Mouse (Mus musculus) retina, postnatal 1 day (tissue): ENCODE measurements around the gene Neurl1b.

Source experiments
- DNase-seq: peaks from one replicate; pipeline ENCODE4 v3.0.0-alpha.2; 2012

Neurl1b gene

DNA sequence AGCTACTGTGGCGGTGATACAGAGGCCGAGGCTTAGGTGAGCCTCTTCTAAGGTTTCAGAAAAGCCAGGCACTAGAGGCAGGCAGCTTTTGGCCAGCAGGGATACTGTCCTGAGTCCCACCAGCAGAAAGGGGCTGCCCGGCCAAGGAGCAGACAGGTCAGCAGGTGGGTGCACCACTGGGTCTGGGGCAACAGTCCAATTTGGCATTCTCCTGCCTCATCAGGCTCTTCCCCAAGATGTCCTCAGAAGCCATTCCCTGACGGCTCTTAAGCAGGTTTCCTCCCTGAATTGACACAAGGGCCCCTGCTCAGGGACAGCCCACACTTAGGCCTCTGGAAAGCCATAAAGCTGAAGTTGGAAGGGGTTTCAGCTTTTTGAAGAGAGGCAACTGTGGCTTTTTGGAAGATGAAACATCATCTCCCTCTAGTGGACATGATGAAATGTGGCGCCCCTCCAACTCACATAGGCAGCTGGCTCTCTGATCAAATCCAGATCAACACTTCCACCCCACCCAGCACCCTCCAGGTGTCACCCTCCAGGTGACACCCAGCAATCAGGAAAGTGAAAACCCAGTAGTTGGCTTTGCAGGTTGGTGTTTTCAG is 37.8 kb downstream of the Neurl1b start:
- peak; percentile 69 for DNase-seq

DNA sequence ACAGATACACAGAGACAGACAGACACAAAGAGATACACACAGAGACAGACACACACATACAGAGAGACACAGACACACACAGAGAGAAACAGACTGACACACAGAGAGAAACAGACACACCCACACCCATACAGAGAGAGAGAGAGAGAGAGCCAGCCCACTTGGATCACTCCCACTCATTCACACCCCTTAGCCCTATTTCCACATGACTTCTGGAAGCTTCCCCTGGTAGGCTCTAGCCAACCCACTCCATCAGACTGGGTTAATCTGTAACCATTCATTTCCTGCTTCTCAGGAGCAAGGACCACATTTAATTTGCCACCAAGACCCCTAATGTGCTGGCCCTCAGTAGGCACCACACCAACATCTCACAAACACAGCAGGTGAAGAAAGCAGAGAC is 42.9 kb downstream of the Neurl1b start:
- DNase-seq = no peak

DNA sequence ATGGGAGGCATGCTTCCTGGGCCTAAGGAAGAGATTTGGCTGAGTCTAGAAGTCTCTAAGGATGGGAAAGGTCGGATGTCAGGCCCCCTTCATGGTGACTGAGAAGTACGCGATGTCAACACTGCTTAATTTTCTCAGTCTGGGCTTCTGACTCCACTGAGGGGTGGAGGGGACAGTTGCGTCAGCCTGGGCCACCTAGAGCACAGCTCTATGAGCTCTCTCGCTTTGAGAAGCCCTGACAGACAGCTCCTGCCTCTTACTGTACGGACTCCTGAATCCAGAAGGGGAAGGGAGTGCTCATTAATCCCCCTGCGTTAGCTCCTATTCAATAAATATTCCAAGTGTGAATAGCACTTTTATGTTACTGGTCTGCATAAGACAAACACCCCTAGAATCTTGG is 43.4 kb downstream of the Neurl1b start:
- no peak for DNase-seq

DNA sequence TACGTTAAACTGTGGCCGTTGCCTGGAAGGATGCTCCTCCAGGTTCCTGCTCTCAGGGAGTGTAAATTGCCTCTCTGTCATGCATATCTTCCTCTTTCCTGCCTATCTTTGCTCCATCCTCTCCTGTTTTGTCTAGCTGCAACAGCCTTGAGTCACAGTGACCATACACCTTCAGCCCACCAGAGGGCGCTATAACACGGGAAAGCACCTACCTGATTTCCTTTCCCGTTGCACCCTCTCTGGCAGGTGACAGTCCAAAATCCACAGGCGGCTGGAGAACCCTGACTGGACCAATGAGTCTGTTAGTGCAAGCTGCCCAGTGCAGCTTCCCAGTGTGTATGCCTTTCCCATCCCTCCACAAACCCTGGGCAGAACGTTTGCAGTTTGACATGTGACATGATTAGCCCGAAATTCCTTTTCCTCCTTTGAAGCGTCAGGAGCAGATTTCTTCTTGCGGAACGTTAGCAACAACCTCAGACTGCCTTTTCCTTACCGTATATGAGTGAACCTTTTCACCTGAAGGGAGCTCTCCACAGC is 48.1 kb downstream of the Neurl1b start:
- peak; percentile 81 for DNase-seq

DNA sequence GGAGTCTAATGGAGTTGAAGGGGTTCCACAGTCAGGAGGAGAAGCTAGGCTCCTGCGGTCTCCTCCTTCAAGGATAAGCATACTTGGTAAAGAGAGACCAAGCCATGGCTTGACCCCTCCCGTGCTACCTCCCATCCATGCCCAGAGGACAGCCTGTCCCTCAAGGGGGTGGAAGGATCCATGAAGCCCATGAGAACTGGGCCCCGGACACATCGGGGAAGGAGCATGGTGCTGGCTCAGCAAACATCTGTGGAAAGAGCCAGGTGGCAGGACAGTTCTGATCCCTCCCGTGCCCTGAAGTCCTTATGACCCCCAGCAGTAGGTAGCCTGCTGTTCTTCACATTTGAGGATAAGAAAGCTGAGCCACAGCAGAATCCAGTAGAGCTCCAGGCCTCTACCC is 48.8 kb downstream of the Neurl1b start:
- no peak for DNase-seq

DNA sequence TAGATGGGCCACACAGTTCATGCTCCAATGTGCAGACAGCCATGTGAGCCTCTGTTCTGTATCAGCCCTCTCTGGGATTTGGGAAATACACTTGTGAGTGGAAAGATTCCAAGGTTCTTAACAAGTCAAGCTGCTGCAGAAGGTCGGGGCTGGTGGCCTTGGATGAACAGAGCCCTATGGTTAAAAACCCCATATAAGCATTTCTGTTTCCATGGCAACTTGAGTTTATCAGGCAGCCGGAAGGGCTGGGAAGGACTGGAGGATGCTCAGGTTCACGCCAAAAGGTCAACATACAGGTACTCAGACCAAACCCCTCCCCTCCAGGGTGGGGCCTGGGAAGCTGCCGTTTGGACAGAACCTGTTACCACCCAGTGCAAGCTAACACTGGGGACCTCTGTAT is 49.4 kb downstream of the Neurl1b start:
- DNase-seq = no peak

DNA sequence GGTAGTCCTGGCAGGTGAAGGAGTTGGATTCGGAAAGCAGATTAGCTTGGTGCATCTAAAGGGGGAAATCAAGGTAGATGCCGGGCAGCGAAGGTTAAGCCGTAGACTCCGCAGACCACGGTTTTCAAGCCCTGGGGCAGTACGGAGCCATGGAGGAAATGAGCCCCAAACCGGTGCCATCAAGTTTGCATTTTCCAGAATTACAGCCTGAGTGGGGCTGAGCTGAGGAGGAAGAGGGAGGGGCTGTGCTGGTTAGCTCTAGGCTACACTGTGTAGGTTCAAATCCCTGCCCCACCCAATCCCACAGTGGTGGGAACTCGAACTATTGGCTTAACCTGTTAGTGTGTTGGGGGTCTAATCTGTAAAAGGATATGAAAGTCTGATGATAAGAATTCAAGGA is 49.9 kb downstream of the Neurl1b start:
- no peak for DNase-seq

DNA sequence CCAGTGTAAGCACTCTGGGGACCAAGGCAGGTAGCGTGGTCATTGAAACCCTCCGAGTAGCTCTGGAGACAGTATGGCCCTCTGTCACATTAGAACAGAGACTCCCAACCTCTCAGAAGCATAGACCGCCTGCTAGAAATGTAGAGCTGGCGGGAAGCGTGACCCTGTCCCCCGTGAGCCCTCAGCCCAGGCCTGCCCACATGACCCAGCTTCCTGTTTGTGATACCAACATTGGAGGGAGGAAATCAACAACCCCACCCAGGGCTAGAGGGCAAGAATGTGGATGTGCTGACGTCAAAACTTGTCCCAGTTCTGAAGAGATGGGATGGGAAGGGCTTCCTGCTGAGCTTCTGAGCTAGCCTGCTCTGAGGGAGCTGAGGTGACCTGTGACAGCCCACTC is 50.3 kb downstream of the Neurl1b start:
- DNase-seq = no peak

DNA sequence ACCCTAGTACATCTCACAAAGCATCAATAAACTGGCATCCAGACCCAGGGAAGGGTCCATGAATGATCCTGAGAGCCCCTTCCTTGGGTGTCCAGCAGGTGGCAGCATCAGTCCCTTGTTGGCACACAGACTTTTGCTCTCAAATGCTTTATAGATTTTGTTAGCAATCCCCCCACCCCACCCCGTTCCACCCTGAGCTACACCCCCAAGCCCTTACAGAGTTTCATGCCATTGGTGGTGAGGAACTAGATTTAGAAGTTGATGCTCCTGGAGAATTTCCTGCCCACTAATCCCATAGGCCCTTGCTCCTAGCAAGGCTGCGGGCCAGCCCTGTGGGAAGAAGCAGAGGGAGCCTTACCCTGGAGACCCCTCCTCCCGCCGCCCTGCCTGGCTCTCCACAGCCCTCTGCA is 52.1 kb downstream of the Neurl1b start:
- peak; percentile 82 for DNase-seq

DNA sequence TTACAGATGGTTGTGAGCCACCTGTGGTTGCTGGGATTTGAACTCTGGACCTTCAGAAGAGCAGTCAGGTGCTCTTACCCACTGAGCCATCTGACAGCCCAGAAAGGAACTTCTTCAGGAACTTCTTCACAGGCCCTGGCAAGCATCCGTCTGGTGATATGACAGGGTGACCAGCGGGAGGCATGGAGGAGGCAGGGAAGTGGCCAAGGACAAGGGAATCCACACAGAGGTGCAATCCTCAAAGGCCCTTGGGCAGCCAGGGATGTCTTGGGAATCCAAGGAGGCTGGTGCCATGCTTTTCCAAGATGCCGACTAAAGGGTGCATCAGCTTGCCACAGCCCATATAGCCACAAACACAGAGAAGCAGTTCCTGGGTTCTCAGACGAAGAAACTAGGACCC is 53.0 kb downstream of the Neurl1b start:
- DNase-seq = no peak

DNA sequence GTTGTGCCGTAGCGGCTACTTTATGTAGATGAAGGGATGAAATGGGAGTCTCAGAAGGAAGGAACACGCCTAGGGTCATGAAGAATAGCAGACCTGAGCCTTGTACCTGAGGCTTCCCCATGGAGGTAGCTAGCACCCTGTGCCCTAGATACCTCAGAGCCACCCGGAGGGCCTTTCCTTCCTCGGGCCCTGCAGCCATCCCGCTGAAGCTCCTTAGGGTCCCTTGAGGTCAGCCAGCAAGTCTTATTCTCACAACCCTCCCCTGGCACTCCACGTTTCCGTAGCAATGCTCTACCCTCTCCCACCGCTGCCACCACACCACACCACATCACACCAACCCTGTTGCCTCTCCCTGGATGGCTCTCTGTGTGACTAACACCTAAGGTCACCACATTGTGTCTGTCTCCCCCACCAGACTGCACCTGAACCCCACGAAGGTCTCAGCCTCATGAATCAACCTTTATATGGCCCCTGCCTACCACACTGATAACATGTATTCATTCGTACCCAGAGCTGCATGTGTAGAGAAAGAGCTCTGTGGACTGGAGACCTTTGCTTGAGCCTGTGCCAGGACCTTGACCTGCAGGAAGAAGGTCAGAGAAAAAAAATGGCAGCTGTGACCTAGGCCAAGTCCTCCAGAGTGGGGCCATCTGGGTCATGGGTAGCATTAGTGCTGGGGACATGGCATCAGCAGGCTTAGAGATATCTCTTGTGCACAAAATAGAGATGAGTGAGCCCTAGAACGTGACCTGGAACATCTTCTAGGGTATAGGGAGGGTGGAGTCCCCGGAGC is 53.7 kb downstream of the Neurl1b start:
- DNase-seq = no peak

DNA sequence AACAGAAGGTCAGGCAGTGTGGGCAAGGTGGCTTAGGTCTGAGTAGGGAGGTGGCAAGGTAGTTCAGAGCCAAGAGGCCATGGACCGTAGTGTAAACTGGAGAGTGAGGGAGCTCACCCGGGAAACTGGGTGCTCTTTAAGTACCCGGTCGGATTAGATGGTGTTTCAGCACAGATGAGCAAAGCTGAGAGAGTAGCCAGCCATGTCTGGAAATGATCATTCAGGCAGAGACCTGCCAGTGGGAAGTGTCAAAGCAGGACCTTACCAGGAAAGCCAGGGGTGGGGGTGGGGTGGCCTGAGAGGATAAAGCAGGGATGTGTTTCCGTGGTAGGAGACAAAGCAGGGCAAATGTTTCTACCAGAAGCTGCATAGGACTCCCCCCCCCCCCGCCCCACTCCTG is 62.2 kb downstream of the Neurl1b start:
- DNase-seq = no peak

DNA sequence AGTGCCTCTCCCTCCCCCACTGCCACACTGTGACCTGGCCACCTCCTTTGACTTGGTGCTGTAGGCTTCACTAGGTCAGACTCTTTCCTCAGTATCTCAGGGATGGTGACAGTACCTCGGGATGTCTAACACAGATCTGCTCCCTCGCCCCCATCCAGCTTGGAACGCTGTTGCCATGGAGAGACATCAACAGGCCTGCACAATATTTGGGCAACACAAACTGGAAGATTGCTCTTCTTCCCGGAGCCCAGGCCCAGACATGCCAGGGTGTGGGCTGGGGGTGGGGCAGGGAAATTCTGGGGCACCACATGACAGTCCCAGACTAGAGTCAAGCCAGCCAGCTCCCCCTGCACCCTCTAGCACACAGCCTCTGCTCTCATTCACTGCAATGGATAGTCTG is 64.0 kb downstream of the Neurl1b start:
- no peak for DNase-seq

DNA sequence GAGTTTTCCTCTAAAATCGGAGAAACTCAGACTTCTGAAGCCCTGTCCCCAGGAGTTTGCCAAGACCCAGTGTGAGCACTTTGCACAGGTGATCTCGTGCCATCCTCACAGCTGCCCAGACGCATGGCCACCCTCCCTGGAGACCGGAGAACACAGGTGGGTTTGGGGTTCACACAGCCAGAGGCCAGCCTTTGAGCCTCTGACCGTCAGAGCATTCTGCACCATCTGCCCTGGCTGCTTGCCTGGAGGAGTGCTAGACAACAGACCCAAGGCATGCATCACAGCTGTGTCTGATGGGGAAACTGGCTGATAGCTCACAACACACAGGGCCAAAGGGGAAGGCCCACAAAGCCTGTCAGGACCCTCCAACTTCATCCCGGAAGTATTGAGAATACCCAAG is 65.0 kb downstream of the Neurl1b start:
- no peak for DNase-seq

DNA sequence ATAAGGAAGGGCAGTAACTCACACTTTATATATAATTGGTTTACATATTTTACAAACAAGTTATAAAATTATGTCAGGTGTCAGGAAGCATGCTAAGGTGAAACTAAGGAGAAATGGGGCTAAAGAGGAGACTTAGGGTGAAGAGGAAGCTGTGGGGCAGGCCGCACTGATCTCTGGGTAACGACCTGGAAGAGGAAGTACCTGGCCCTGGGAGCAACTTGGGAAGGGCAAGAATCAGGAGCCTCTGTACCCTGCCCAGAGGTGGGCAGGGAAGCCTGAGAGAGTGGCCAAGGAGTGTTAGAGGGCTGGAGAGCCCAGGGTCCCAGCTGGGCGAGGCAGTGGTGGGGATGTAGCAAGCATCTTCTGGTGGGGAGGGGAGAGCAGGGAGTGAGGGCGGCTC is 66.3 kb downstream of the Neurl1b start:
- no peak for DNase-seq

DNA sequence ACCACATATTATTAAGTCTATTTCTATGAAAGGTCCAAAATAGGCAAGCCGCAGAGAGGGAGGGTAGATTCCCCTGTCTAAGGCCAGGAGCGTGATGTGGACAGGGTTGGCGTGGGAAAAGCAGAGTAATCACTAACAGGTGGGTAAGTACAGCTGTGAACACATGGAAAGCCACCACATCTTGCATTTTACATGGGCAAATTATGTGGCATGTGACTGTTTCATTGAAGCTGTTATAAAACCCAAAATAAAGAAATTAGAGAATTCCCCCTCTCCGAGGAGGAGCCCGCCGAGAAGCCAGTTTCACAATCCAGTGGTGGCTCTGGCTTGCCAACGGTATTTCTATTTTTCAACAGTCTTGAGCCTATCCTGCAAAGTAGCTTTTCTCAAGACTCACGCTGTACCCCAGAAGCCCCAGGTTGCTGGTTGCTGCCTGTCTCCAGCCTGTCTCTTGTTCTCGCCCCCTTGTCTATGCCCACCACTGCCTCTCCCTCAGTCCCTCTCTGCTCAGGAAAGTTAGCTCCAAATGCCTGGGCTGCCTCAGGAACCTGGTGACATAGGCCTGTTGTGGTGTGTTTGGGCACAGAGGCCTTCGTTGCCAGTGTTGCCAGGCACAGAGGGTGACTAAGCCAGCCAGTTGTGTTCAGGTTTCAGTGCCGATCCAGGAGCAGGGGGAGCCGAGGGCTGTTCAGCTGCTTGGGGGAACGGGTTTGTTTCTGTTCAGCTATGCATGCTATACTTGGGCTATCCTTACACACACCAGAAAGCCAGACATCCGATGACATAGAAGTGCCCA is 70.2 kb downstream of the Neurl1b start:
- no peak for DNase-seq

DNA sequence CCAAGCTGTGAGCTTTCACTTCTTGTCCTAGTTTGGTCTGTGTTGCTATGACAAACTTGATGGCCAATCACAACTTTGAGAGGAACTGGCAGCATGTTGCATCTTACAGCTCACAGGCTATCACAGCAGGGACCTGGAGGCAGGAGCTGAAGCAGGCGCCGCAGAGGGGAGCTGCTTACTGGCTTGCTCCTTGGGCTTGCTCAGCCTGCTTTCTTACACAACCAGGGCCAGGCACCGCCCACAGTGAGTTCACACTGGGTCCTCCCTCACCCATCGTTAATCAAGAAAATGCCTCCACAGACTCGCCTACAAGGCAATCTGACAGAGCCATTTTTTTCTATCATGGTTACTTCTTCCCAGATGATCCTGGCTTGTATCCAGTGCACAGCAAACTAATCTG is 72.6 kb downstream of the Neurl1b start:
- DNase-seq = peak; percentile 37

DNA sequence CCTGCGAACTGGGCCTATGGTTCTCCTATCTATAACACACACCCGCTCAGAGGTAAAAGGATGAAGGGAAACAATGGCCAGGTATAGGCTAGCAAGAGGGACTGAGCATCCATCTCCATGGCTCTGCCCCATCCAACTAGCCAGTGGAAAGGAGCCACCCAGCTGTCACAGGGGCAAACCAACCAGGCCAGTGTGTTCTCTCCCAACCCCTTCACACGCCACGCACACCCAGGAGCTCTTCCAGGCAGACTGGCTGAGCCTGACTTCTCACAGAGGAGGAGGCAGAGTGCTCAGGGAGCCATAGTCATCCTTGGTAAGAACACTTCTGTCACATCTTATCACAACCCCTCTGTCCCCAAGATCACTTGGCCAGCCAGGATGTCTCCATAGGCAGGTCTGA is 73.3 kb downstream of the Neurl1b start:
- no peak for DNase-seq

DNA sequence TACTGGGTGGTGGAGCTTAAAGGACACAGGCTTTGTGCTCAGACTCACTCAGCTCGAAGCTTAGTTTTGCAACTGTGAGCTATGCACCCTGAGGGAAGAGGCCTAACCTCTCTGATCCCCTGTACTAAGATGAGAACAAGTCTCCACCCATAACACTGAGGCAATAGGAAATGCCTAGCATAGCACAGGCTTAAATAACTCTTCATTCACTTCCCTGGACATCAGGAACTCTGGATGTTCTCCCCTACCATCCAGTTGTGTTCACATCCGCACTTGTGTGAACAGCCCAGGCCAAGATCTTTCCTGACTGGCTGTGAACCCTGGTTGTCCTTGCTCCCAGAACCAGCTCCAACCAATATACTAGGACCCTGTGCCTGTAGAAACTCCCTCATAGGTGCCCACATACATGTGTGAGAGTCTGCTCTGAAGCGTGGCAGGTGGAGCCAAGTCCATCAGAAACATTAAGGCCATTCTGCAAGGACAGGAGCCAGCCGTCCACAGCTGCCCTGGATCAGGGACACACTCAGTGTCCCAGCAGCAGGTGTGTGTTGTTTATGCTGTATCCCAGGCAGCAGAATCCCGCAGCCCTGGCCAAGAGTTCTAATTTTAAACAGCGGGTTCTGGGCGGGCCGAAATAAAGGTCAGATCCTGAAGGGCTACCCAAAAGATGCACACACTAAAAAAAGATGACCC is 74.2 kb downstream of the Neurl1b start:
- DNase-seq = no peak

DNA sequence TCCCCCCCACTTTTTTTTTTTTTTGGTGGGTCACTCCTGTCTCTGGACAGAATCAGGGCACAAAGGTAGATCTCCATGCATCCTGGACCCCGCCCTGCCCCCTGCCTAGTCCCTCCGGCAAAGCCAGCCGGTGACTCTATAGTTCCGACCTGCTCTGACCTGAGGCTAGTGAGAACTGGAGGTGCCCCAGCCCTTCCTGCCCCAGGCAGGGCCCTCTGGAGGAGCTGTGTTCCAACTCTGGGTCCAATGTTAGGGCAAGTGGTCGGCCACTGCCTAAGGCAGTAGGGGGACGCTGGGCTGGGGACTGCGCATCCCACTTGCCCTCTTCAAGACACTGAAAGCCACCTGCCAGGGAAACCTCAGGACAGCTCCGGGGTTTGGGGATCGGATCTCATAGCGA is 75.4 kb downstream of the Neurl1b start:
- DNase-seq = no peak

DNA sequence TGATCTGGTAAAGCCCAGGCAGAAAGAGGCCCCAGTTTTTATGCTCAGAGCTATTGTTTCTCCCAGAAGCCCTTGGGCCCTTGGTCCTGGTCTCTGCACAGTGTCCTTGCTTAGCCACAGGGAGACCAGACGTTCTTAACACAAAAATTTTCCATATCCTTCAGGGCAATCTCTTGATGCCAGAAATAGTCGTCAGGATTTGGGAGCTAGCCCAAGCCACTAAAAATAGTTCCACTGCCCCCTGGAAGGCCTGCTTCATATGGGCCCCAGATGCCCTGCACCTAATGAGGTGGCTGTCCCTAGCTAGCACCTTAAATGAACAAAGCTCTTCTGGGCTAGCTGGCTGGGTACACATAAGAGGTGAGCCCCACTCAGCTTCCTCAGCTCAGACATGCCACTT is 76.3 kb downstream of the Neurl1b start:
- no peak for DNase-seq

DNA sequence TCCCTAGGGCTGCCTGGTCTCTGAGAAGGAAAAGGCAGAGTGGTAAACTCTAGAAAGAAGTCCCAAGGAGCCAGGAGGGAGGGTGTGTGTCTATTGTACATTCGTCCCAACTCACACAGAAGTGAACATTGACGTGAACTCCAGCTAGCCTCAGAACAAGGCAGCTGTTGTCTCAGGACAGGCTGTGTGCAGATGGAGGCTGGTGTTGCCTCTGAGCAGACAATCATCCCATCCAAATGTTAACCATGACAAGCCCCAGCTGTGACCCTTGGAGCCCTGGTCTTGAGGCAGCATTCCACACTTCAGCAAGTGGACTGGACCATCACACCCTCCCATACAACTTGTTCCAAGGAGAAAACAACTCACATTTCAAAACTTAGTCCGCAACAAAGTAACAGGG is 77.6 kb downstream of the Neurl1b start:
- no peak for DNase-seq
